Mouse (Mus musculus) c-Kit-positive CD71-negative TER-119-negative erythroid progenitor cells, embryonic 14.5 days (primary cell): ENCODE measurements around the gene Gm15056.
A peak's percentile ranks its signal among the peaks of the same experiment; 100 is the strongest.

Source experiments
- DNase-seq: peaks from one replicate; pipeline ENCODE4 v3.0.0-alpha.2; 2013; ENCODE audit warnings: low read depth

Gm15056 gene

GRCm38 (mm10) chr8:20902527-20902926, at the start of gene Gm15056:
Gm15056 (minus strand) TSS chr8:20902627.
- DNase-seq: no peak

GRCm38 (mm10) chr8:20944610-20945009, 42.2 kb upstream of the Gm15056 start, which contains the start of gene AY761185:
AY761185 (minus strand) TSS chr8:20944710.
- no peak for DNase-seq

- no peak for DNase-seq
Observed at GRCm38 (mm10) chr8:20921971-20922370, 19.5 kb upstream of the Gm15056 start, which contains the start of gene Gm6040. Gm6040 (minus strand) TSS chr8:20922071.

GRCm38 (mm10) chr8:20912288-20912687, 9.9 kb upstream of the Gm15056 start:
- DNase-seq: no peak

DNA sequence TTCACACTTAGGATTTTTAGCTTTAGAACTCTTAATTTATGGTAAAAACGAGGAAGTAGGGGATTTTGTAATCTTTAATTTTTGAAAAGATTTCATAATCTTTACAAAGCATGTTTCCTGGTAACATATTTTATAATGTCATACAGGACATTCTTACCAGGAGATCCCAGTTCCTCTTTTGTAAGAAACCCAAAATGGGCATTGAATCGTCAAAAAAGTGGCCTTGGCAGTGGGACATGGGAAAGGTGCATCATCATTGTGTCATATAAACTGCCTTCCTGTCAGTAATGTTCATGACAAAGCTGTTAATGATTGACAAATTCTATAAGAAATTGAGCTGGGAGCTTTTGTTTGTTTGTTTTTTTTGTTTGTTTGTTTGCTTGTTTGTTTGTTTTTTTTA, 5.8 kb upstream of the Gm15056 start:
- DNase-seq: peak; percentile 14

DNA sequence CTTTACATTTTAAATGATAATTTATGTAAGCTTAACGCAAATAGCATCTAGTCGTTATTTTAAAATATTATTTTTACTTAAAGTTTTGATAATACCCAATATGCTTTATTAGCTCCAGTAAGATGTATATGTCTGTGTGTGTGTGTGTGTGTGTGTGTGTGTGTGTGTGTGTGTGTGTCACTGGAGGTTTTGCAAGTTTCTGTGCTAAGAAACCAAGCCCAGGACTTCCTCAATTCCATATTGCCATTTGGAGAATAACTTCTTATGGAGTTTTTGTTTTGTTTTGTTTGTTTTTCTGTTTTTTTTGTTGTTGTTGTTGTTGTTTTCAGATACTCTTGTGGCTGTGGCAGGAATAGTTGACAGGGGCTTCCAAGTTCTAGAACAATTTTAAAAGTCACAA, 4.7 kb upstream of the Gm15056 start:
- DNase-seq: no peak

GRCm38 (mm10) chr8:20892369-20892768, 10.1 kb downstream of the Gm15056 start, which contains the start of gene Defb33:
Defb33 (plus strand) TSS chr8:20892669.
- DNase-seq: no peak

DNA sequence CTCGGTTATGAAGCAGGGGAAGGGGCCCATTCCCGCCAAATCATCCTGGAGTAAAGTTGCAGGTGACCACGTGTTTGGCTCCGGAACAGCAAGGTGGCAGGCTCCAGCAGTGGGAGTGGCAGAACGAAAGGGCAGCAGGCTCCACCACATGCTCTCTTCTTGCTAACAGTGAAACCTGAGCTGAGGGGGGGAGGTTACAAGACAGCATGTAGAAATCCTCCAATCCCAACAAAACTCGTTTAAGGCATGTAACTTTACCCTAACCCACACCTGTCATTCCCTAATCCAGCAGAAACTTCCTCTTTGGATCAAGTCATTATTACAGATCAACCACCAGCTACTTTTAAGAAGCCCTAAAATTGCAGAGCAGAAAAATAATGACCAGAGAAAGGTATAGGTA, 27.8 kb downstream of the Gm15056 start:
- no peak for DNase-seq
